Mouse (Mus musculus) cerebellum, adult 2 months (tissue): ENCODE results near the gene Angptl6.

ENCODE experiments used
- CTCF ChIP-seq: fragments of 200-500 bp; IDR thresholded peaks from 2 replicates; pipeline ENCODE4 v1.5.1; 2011; ENCODE audit warnings: low read depth, mild to moderate bottlenecking, control low read depth, low read length, moderate library complexity, borderline replicate concordance; ENCODE audit not compliant: insufficient read depth
- POLR2A ChIP-seq: fragments of 200-500 bp; IDR thresholded peaks from 2 replicates; pipeline ENCODE4 v1.6.1; 2011; ENCODE audit warnings: low read length, control low read depth, borderline replicate concordance; ENCODE audit not compliant: insufficient read depth

- TF ChIP-seq POLR2A (no peak), CTCF (no peak)
Observed at GRCm38 (mm10) chr9:20850179-20850578, 29.3 kb downstream of the Angptl6 start.
